Mouse (Mus musculus) midbrain, embryonic 11.5 days (tissue): Measurements from ENCODE around the gene Il1rapl1. TPM values are rescaled to one million over a fixed set of nuclear protein-coding genes. Genes with fewer than 3 reads are reported as not detected.

ENCODE experiments used
- ATAC-seq: fragments of 200-750 bp; cut with Nextera tagmentation; 2 replicates; pipeline ENCODE4 v1.8.0; 2017; ENCODE audit warnings: moderate TSS enrichment, moderate library complexity; ENCODE audit not compliant: low FRiP score
- DNase-seq: peaks from one replicate; pipeline ENCODE4 v3.0.0; 2015; ENCODE audit warnings: low spot score; ENCODE audit errors: missing footprints
- H3K27ac ChIP-seq: fragments of 300-500 bp; sonication (generic); 2 replicates; pipeline ENCODE4 v1.5.1; 2014; ENCODE audit warnings: low read depth, low read length
- H3K27me3 ChIP-seq: fragments of 300-500 bp; sonication (generic); 2 replicates; pipeline ENCODE4 v1.6.1; 2014; ENCODE audit warnings: mild to moderate bottlenecking, low read length, moderate library complexity, mixed read lengths; ENCODE audit not compliant: control insufficient read depth, insufficient read depth
- H3K36me3 ChIP-seq: fragments of 300-500 bp; sonication (generic); 2 replicates; pipeline ENCODE4 v1.6.1; 2014; ENCODE audit warnings: mild to moderate bottlenecking, low read length, moderate library complexity, mixed read lengths; ENCODE audit not compliant: control insufficient read depth, insufficient read depth
- H3K4me1 ChIP-seq: fragments of 300-500 bp; sonication (generic); 2 replicates; pipeline ENCODE4 v1.6.1; 2014; ENCODE audit warnings: low read length; ENCODE audit not compliant: control insufficient read depth, insufficient read depth
- H3K4me2 ChIP-seq: fragments of 300-500 bp; sonication (generic); 2 replicates; pipeline ENCODE4 v1.6.1; 2014; ENCODE audit warnings: mild to moderate bottlenecking, moderate library complexity
- H3K4me3 ChIP-seq: fragments of 300-500 bp; sonication (generic); 2 replicates; pipeline ENCODE4 v1.5.1; 2014; ENCODE audit warnings: low read depth, low read length
- H3K9ac ChIP-seq: fragments of 300-500 bp; sonication (generic); 2 replicates; pipeline ENCODE4 v1.6.1; 2014; ENCODE audit warnings: low read length
- H3K9me3 ChIP-seq: fragments of 300-500 bp; sonication (generic); 2 replicates; pipeline ENCODE4 v1.6.1; 2016; ENCODE audit warnings: low read length; ENCODE audit not compliant: control insufficient read depth
- WGBS: fragments of 180-500 bp; shearing (Covaris S2); extraction: QIAGEN DNeasy Blood & Tissue Kit; methylation state at CpG from one replicate; pipeline ENCODE4 v1.1.7; 2014; 5-methylcytosine and 5-hydroxymethylcytosine counted together
- polyA plus RNA-seq: library from polyadenylated mRNA; unstranded; fragments of >200 nt; fragmentation: Nextera tagmentation; extraction: Ambion mirVana; gene quantifications from 2 replicates; pipeline ENCODE4 v1.2.1, GENCODE M21; 2014

Il1rapl1 gene
- polyA plus RNA-seq, 1 experiment from 2014 or later = 0.53 TPM

DNA sequence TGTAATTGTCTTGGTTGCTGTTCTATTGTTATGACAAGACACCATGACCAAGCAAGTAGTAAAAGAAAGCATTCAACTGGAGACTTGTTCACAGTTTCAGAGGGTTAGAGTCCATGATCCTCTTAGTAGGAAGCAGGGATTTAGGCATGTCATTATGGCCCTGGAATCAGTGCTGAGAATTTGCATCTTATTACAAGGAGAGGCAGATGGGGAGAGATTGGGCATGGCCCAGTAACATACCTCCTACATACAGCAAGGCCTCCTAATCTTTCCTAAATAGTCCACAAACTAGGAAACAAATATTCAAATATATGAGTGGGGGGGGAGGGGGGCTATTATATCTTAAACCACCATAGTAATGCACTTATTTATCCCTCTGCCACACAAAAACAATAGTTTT is 301.6 kb downstream of the Il1rapl1 start:
- Histone ChIP-seq H3K9me3 (no peaks in the 10 kb centered on the region), H3K27ac (no peak overlapping the region), H3K4me1 (no peaks in the 10 kb centered on the region), H3K27me3 (no peaks in the 10 kb centered on the region), H3K36me3 (no peaks in the 10 kb centered on the region), H3K4me3 (no peak overlapping the region), H3K4me2 (no peak overlapping the region), H3K9ac (no peak overlapping the region)
- DNase-seq (no peak), ATAC-seq (peak; percentile 61; the same call in 1 of the 2 replicates)

DNA sequence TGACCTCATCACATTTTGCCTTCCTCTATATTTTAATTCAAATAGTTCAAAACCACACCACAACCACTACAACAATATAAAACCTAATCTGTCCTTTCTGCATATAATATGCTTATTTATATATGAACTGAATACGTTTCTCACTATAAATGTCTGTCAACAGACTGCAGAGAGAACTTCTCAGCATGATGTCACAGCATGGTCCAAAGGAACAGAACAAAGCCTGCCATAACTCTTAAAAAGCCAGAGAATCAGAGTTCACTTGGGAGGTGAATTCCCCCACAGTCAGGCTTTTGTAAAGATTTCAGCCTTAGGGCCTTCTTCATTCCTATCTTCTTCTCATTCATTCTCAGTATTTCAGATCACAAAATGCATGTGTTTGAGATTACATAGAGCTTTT is 307.7 kb downstream of the Il1rapl1 start:
- 23% methylated on average over 1 of the region's 1 CpGs for WGBS
- no peak for ATAC-seq
- DNase-seq = no peak
- Histone ChIP-seq H3K27me3 (no peaks in the 10 kb centered on the region), H3K9me3 (no peaks in the 10 kb centered on the region), H3K4me2 (no peak overlapping the region), H3K9ac (no peak overlapping the region), H3K36me3 (no peaks in the 10 kb centered on the region), H3K4me1 (no peaks in the 10 kb centered on the region), H3K27ac (no peak overlapping the region), H3K4me3 (no peak overlapping the region)

DNA sequence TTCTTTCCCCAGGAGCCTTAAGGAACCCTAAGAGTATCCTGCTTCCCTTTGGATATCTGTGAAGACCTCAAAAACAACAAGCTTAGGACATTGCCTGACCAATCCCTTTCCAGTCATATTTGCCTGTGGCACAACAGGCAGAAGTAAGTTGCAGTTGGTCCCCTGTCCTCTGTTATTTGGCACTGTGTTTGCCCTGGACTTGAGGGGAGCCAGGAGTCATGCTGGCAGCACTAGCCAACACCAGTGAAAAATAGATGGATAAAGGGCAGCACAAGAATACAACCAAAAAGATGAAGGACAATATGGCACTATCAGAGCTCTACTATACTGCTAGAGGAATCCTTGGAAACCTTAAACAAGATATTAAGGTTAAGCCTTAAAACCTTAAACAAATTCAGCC is 322.4 kb downstream of the Il1rapl1 start:
- Histone ChIP-seq H3K9me3 (no peaks in the 10 kb centered on the region), H3K27me3 (no peaks in the 10 kb centered on the region), H3K4me3 (no peak overlapping the region), H3K4me1 (no peaks in the 10 kb centered on the region), H3K9ac (no peak overlapping the region), H3K36me3 (no peaks in the 10 kb centered on the region), H3K27ac (no peak overlapping the region), H3K4me2 (no peak overlapping the region)
- ATAC-seq = no peak
- DNase-seq = no peak

DNA sequence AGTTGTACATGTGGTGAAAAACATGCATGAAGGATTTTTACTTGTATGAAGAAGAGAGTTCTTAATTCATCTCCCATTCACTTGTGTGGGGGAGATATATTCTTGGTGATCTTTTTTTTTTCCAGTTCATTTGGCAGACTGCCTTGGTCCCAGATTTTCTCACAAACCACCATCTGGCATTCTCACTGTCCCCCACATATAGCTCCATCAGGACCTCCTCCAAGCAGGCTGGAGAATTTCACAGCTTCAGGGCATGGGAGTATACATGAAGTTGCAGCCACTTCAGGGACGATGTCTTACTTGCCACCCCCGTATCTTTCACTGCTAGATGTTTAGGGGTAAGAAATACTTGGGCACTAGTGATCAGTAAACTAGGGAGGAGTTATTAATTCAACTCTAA is 404.9 kb downstream of the Il1rapl1 start:
- DNase-seq (no peak), ATAC-seq (no peak)
- H3K27me3 ChIP-seq = no peaks in the 10 kb centered on the region
- no peak overlapping the region for H3K27ac ChIP-seq
- WGBS = 75% methylated on average over 2 of the region's 2 CpGs
- no peaks in the 10 kb centered on the region for H3K4me1 ChIP-seq
- H3K9me3 ChIP-seq = no peaks in the 10 kb centered on the region
- no peak overlapping the region for H3K4me3 ChIP-seq
- no peak overlapping the region for H3K4me2 ChIP-seq
- H3K9ac ChIP-seq = no peak overlapping the region
- no peaks in the 10 kb centered on the region for H3K36me3 ChIP-seq

DNA sequence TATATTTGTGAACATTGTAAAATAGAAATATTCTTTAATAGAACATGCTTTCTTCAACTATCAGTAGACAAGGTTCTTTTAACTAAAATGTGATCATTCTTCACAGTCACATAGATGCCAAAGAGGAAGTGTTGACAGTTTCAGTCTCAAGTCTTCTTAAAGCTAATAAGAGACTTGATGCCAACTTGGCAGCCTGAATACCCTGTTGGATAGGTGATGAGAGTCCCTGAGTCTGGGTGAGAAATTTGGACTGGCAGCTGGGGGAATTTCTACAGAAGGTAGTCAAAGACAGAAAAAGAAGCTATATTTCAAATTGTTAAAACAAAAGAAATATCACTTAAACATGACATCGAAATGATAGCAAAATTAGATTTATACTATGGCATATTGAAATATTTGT is 451.6 kb downstream of the Il1rapl1 start:
- Histone ChIP-seq H3K27me3 (no peaks in the 10 kb centered on the region), H3K27ac (no peak overlapping the region), H3K36me3 (no peaks in the 10 kb centered on the region), H3K4me2 (no peak overlapping the region), H3K4me1 (no peaks in the 10 kb centered on the region), H3K9me3 (no peaks in the 10 kb centered on the region), H3K9ac (no peak overlapping the region), H3K4me3 (no peak overlapping the region)
- no peak for ATAC-seq
- 81% methylated on average over 1 of the region's 1 CpGs for WGBS
- DNase-seq = no peak

DNA sequence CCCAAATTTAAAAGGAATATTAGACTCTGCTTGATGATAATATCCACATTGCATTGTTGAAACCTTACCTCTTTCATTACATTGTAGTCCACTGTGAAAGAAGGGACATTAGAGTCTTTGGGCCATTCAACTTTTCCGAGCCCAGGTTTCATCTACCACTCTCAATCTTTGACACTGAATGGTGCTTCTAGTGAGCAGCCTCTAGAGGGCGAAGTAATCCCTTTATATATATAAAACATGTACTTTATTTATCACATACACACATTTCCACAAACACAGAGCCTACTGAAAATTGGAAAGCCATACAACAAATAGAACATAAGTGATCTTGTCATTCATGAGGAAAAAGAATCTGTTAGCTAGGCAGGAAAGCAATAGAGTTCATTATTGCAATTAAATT is 459.8 kb downstream of the Il1rapl1 start:
- Histone ChIP-seq H3K36me3 (no peaks in the 10 kb centered on the region), H3K4me3 (no peak overlapping the region), H3K27ac (no peak overlapping the region), H3K4me1 (no peaks in the 10 kb centered on the region), H3K27me3 (no peaks in the 10 kb centered on the region), H3K4me2 (no peak overlapping the region), H3K9ac (no peak overlapping the region), H3K9me3 (no peaks in the 10 kb centered on the region)
- ATAC-seq (no peak), DNase-seq (peak; percentile 80)
- WGBS = 36% methylated on average over 2 of the region's 2 CpGs

DNA sequence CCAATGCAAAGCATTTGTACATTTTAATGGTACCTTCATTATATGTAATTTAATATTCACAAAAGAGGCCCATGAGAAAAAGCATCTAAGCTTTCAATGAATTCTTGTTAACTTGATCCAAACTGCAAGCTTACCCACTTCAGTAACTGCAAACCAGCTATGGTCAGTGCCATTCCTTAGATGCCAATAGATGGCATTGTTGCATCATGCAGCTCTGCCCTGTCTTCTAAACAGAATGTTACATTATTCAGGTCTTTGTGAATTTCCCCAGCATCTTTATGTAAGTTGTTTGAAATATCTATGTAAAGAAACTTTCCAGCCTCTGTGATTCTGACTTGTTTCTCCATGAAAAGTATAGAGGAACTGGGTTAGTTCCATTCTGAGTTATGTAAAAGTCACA is 514.5 kb downstream of the Il1rapl1 start:
- no peak for DNase-seq
- no peaks in the 10 kb centered on the region for H3K4me1 ChIP-seq
- no peaks in the 10 kb centered on the region for H3K36me3 ChIP-seq
- H3K27me3 ChIP-seq = no peaks in the 10 kb centered on the region
- H3K4me3 ChIP-seq = no peak overlapping the region
- no peak overlapping the region for H3K9ac ChIP-seq
- no peak for ATAC-seq
- H3K27ac ChIP-seq = no peak overlapping the region
- H3K9me3 ChIP-seq = no peaks in the 10 kb centered on the region
- no peak overlapping the region for H3K4me2 ChIP-seq

DNA sequence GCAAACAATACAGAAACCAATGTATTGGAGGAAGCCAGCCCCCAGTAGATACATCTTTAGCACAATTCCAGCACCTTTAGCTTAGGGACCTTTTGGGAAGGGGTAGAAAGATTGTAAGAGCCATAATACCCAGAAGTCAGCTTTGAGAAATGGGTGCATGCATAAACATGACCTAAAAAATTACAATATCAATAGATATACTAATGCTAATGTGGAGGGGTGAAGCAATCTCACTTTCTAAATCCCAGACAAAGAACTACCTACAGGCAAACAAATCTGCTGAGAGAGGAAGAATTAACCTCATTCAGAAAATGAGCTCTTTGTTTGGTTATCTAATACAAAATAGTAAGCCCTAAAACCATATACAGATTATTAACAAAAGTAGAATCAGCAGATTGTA is 607.4 kb downstream of the Il1rapl1 start:
- ATAC-seq (peak; percentile 75; the same call in 1 of the 2 replicates), DNase-seq (no peak)
- H3K4me2 ChIP-seq = no peak overlapping the region
- H3K27me3 ChIP-seq = no peaks in the 10 kb centered on the region
- no peak overlapping the region for H3K4me3 ChIP-seq
- H3K9me3 ChIP-seq = no peaks in the 10 kb centered on the region
- no peak overlapping the region for H3K9ac ChIP-seq
- H3K36me3 ChIP-seq = no peaks in the 10 kb centered on the region
- no peaks in the 10 kb centered on the region for H3K4me1 ChIP-seq
- H3K27ac ChIP-seq = no peak overlapping the region

DNA sequence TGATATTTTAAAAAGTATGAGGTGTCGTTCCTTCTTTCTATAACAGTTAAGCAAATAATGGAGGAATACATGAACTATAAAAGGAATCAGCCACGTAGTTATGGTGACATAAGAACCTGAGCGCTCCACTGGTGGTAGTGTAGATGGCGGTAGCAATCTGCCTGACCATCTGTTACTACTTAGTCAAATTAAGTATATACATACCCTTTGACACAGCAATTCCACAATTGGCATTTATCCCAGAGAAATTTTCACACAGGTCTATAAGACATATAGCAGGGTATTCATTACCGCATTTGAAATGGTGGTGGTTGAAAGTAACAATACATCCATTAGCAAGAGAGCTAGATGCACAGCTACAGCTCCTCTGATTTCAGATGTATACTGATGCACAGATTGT is 612.8 kb downstream of the Il1rapl1 start:
- ATAC-seq (no peak), DNase-seq (peak; percentile 61)
- H3K27ac ChIP-seq = no peak overlapping the region
- no peaks in the 10 kb centered on the region for H3K4me1 ChIP-seq
- H3K4me3 ChIP-seq = no peak overlapping the region
- WGBS = 77% methylated on average over 5 of the region's 5 CpGs
- H3K9ac ChIP-seq = no peak overlapping the region
- no peak overlapping the region for H3K4me2 ChIP-seq
- H3K27me3 ChIP-seq = no peaks in the 10 kb centered on the region
- no peaks in the 10 kb centered on the region for H3K9me3 ChIP-seq
- no peaks in the 10 kb centered on the region for H3K36me3 ChIP-seq

DNA sequence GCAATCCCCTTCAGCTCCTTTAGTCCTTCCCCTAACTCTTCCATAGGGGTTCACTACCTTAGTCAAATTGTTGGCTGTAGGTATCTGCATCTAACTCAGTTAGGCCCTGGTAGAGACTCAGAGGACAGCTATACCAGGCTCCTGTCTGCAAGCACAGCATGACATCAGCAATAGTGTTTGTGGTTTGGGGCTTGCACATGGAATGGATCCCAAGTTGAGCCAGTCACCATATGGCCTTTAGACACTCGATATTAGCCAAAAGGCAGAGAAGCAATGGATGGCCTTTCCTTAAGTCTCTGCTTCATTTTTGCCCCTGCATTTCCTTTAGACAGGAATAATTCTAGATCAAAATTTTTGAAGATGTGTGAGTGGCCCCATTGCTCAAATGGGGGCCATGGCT is 632.0 kb downstream of the Il1rapl1 start:
- Histone ChIP-seq H3K27me3 (no peaks in the 10 kb centered on the region), H3K4me2 (no peak overlapping the region), H3K4me1 (no peaks in the 10 kb centered on the region), H3K36me3 (no peaks in the 10 kb centered on the region), H3K9me3 (no peaks in the 10 kb centered on the region), H3K9ac (no peak overlapping the region), H3K4me3 (no peak overlapping the region), H3K27ac (no peak overlapping the region)
- no peak for ATAC-seq
- no peak for DNase-seq
- WGBS = 100% methylated on average over 1 of the region's 1 CpGs
